Mouse (Mus musculus) kidney, postnatal 14 days (tissue): ENCODE measurements around the gene 2610028H24Rik.

ENCODE experiments used
- DNase-seq: peaks from one replicate; pipeline ENCODE4 v3.0.0; 2022; ENCODE audit warnings: mixed read lengths

The 2610028H24Rik gene

DNA sequence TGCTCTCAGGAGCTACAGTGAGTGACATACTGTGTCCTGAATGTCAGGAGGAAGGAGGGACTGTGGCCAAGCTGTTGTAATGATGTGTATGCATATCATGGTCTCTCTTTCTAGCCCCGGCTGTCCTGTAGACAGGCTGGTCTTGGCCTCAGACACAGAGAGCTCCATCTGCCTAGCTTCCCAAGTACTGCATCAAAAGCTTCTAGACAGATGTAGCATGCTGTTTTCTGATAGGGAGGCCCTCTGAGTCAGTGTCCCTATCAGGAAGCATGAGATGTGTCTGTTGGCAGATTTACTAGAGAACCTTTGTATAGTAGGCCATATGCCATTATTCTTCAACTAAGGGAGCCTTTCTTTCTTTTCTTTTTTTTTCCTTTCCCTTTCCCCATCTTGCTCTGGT, 44.6 kb downstream of the 2610028H24Rik start:
- DNase-seq = no peak

DNA sequence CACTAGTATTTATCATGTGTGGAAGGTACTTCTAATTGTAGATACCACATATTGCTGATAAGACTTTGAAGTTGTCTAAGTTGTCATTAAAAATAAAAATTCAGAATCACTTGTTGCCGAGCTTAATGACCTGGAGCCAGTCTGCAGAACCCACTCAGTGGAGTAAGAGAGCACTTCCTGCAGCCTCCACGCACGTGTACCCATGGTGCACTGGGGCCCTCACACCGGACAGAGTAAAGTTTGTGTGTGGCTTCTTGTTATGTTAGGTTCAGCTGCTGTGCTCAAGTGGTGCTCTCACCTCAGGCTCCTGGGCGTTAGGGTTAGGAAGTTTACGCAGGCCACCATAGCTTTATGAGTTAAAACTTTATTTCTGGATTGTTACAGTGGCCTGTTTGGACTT, 46.6 kb downstream of the 2610028H24Rik start:
- DNase-seq = no peak

DNA sequence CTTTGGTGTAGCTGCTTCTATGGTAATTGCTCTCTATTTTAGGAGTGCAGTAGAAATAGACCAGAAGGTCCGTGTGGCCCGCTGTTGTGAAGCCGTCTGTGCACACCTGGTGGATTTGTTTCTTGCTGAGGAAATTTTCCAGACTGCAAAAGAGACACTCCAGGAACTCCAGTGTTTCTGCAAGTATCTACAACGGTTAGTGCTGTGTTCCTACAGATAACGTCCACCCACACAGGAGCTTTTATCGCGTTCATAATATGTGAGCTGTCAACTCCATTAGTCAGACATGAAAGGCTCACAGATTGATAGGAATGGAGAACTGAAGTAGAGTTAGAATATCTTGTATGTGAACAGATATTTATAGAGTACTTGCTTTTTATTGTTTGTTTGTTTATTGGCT, 47.5 kb downstream of the 2610028H24Rik start:
- no peak for DNase-seq

DNA sequence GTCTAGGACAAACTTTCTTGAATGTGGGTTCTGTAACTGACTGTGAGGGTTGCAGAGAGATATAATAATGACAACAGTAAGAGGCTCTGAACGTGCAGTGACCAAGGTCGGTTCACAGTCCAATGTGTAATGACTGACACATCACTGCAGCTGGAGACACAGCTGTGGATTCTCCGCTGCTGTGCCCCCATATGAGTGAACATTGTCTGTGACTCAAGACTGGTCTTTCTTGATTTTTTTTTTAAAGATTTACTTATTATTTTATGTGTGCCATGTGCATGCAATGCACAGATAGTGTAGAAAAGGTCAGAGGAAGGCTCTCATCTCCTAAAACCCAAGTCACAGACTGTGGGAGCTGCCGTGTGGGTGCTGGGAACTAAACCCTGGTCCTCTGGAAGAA, 48.6 kb downstream of the 2610028H24Rik start:
- no peak for DNase-seq

DNA sequence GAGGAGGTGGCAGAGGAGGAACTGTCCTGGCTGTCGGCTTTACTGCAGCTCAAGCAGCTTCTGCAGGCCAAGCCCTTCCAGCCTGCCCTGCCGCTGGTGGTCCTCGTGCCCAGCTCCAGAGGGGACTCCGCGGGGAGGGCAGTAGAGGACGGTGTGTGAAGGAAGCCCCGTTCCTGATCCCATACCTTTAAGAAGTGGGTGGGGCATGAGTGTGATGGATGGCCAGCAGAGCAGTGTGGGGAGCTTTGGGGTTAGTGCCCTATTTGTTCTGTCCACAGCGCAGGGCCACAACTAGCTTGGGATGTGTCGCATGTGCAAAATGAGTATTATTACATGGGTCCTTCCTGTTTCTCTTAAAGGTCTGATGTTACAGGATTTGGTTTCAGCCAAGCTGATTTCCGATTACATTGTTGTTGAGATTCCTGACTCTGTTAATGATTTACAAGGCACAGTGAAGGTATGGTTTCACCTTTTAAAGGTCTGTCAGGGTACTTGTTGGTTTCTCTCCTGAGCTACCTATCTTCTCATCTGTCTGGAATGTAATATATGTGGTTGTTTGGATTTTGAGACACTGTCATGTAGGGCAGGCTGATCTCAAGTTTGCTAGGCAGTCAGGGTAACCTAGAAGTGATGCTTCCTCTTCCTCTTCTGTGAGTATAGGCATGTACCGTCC, 55.5 kb downstream of the 2610028H24Rik start:
- DNase-seq = no peak

DNA sequence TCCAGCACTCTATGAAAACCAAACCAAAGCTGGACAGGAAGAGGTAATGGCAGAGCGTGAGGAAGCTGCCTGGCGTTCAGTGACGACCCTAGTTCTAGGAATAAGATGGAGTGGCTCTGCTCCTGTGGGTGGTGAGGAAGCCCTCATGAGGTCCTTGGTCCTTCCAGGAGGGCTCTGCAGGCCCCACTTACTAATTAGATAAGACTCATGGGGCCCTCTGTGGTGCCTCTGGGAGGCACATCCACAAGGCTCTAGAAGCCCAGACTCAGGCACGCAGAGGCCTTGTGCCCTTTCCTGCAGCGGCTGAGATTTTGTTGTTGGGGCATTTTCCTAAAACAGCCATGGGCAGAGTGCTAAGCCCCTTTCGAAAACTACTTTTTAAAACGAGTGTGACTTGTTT, 57.0 kb downstream of the 2610028H24Rik start:
- DNase-seq = no peak
